In genomic region chr5:120471538-120471937, GRCm38 (mm10) we compare ENCODE assay signal across 27 mouse cellular contexts. TPM values are rescaled to one million over a fixed set of nuclear protein-coding genes. Genes with fewer than 3 reads are reported as not detected.
DNase-seq lines count a peak whose midpoint lies in the region; ATAC-seq lines count a peak whose summit lies in the region.
"Had no signal": no experiment of that assay in that cellular context is flagged by ENCODE, and none has a peak within 500 bp of the region (broad histone marks: within the 10 kb centered on the region; RNA-seq: fewer than 3 reads in every experiment).

No protein-coding gene starts in this region.

- peak; percentile 22 for DNase-seq in kidney, adult 18-20 months
- DNase-seq in kidney, postnatal 14 days: no peak
- DNase-seq in liver: no peak
- DNase-seq in kidney, postnatal 36 days: peak; percentile 28 to 70
- DNase-seq in heart, adult 8-10 months (ENCODE audit: low spot score): no peak
- DNase-seq in gastrocnemius, adult 18-20 months (ENCODE audit: low spot score): no peak
- no peak for DNase-seq in spleen, adult 12 weeks (ENCODE audit: low spot score)
- DNase-seq: adrenal gland, postnatal 14 days; cerebellum, adult 8-10 months; gastrocnemius, postnatal 14 days; heart, adult 11 months; heart, postnatal 10 days; lung, embryonic 14.5 days; thymus, adult 2 months had no signal

- ATAC-seq in liver, embryonic 16.5 days (ENCODE audit: low read depth): peak; percentile 75
- ATAC-seq: forebrain, embryonic 15.5 days; hindbrain, embryonic 16.5 days; midbrain, embryonic 13.5 days had no signal

- no peak overlapping the region for H3K4me2 ChIP-seq in liver, embryonic 16.5 days (ENCODE audit: low read depth, low read length)
- H3K4me2 ChIP-seq: embryonic facial prominence, embryonic 15.5 days; forebrain, embryonic 15.5 days; heart, embryonic 12.5 days; lung, embryonic 14.5 days; midbrain, embryonic 13.5 days had no signal

- no peak overlapping the region for H3K9ac ChIP-seq in liver, embryonic 16.5 days (ENCODE audit: low read depth, low read length)
- H3K9ac ChIP-seq: embryonic facial prominence, embryonic 15.5 days; forebrain, embryonic 15.5 days; heart, embryonic 12.5 days; lung, embryonic 14.5 days; midbrain, embryonic 13.5 days had no signal

- no peak overlapping the region for H3K27ac ChIP-seq in liver, embryonic 16.5 days (ENCODE audit: low read length)
- H3K27ac ChIP-seq: embryonic facial prominence, embryonic 15.5 days; forebrain, embryonic 15.5 days; hindbrain, embryonic 10.5 days; midbrain, embryonic 13.5 days had no signal

- no peaks in the 10 kb centered on the region for H3K27me3 ChIP-seq in liver, embryonic 16.5 days (ENCODE audit: control insufficient read depth, insufficient read depth, low read depth, low read length)
- H3K27me3 ChIP-seq: forebrain, embryonic 15.5 days had no signal

- no peaks in the 10 kb centered on the region for H3K9me3 ChIP-seq in liver, embryonic 16.5 days (replicated peaks; ENCODE audit: control insufficient read depth, low read length)
- H3K9me3 ChIP-seq: embryonic facial prominence, embryonic 15.5 days; forebrain, embryonic 15.5 days; heart, embryonic 12.5 days; hindbrain, embryonic 10.5 days; midbrain, embryonic 13.5 days had no signal

- WGBS in liver, embryonic 16.5 days (ENCODE audit: insufficient replicate concordance): 22% methylated on average over 4 of the region's 4 CpGs

- no peak overlapping the region for H3K4me3 ChIP-seq in liver, embryonic 16.5 days (ENCODE audit: low read depth, low read length)
- H3K4me3 ChIP-seq: embryonic facial prominence, embryonic 15.5 days; forebrain, embryonic 15.5 days; heart, embryonic 12.5 days; hindbrain, embryonic 10.5 days; midbrain, embryonic 13.5 days had no signal

- H3K4me1 ChIP-seq in liver, embryonic 16.5 days (ENCODE audit: control insufficient read depth, low read depth, low read length): no peaks in the 10 kb centered on the region; the same call in 1 of the 2 replicates
- H3K4me1 ChIP-seq: embryonic facial prominence, embryonic 15.5 days; forebrain, embryonic 15.5 days had no signal

- H3K36me3 ChIP-seq in liver, embryonic 16.5 days (ENCODE audit: control insufficient read depth, insufficient read depth): no peaks in the 10 kb centered on the region
- H3K36me3 ChIP-seq: embryonic facial prominence, embryonic 15.5 days; forebrain, embryonic 15.5 days; heart, embryonic 12.5 days; hindbrain, embryonic 10.5 days; midbrain, embryonic 13.5 days had no signal

RNA-seq across cellular contexts. Expression of gene Sdsl, which starts 1.1 kb away (rescaled TPM):
- polyA plus RNA-seq in liver, embryonic 16.5 days (2015; fragmentation: Nextera tagmentation; extraction: Ambion mirVana): 6.5 and 8.2 TPM in 2 replicates
- total RNA-seq in heart, adult 8-10 months (2022): 10 to 100 TPM in 1 of 4 experiments, 1 to 10 TPM in 3; 8.6 to 11.4 (median 9.5) TPM
- under 1 TPM in 1 of 2 experiments, not detected in 1; 0.41 TPM for total RNA-seq in gastrocnemius, adult 18-20 months (2021)
- total RNA-seq: monocyte, adult 5-6 weeks; neutrophil, adult 5-6 weeks had no signal

RNA-seq across cellular contexts. Expression of gene Sds, which starts 4.8 kb away (rescaled TPM):
- polyA plus RNA-seq in liver, embryonic 16.5 days (2015; fragmentation: Nextera tagmentation; extraction: Ambion mirVana): 3.2 and 4.3 TPM in 2 replicates
- 1 to 10 TPM; 1.4 to 4.9 (median 1.7) TPM for total RNA-seq in heart, adult 8-10 months (2022)
- under 1 TPM in 1 of 2 experiments, not detected in 1; 0.69 TPM for total RNA-seq in gastrocnemius, adult 18-20 months (2021)
- total RNA-seq: common myeloid progenitor, adult 5-6 weeks; gastrocnemius, postnatal 14 days; heart, postnatal 10 days; left cerebral cortex, postnatal 14 days; megakaryocyte, adult 5-6 weeks; monocyte, adult 5-6 weeks; neutrophil, adult 5-6 weeks had no signal
- polyA plus RNA-seq: embryonic facial prominence, embryonic 15.5 days; forebrain, embryonic 15.5 days; heart, embryonic 12.5 days; hindbrain, embryonic 10.5 days; lung, embryonic 14.5 days; spleen, adult 2 months had no signal

RNA-seq across cellular contexts. Expression of gene Plbd2, which starts 31.9 kb away (rescaled TPM):
- polyA plus RNA-seq in liver, embryonic 16.5 days (2015; fragmentation: Nextera tagmentation; extraction: Ambion mirVana): 16.7 and 19.0 TPM in 2 replicates
- 10 to 100 TPM; 46.7 to 54.2 (median 49.5) TPM for total RNA-seq in heart, adult 8-10 months (2022)
- 10 to 100 TPM; 46.9 to 52.2 TPM for total RNA-seq in gastrocnemius, adult 18-20 months (2021)

RNA-seq across cellular contexts. Expression of gene Slc8b1, which starts 39.4 kb away (rescaled TPM):
- 9.2 TPM in 2 replicates for polyA plus RNA-seq in liver, embryonic 16.5 days (2015; fragmentation: Nextera tagmentation; extraction: Ambion mirVana)
- 10 to 100 TPM in 2 of 4 experiments, 1 to 10 TPM in 2; 8.2 to 12.4 (median 10.0) TPM for total RNA-seq in heart, adult 8-10 months (2022)
- 1 to 10 TPM; 8.5 to 8.6 TPM for total RNA-seq in gastrocnemius, adult 18-20 months (2021)

RNA-seq across cellular contexts. Expression of gene Lhx5, which starts 40.0 kb away (rescaled TPM):
- not detected in 2 replicates for polyA plus RNA-seq in liver, embryonic 16.5 days (2015; fragmentation: Nextera tagmentation; extraction: Ambion mirVana)
- total RNA-seq in heart, adult 8-10 months (2022): not detected
- total RNA-seq in gastrocnemius, adult 18-20 months (2021): not detected
- total RNA-seq: adrenal gland, postnatal 14 days; common myeloid progenitor, adult 5-6 weeks; gastrocnemius, postnatal 14 days; heart, postnatal 10 days; megakaryocyte, adult 5-6 weeks; monocyte, adult 5-6 weeks; neutrophil, adult 5-6 weeks had no signal
- polyA plus RNA-seq: lung, embryonic 14.5 days; spleen, adult 2 months had no signal

Comparison
In these comparisons a context has a peak if more than half of its experiments do, and no peak if none do; other contexts are left out.
1. DNase-seq: peak in kidney, adult 18-20 months (single experiment) and kidney, postnatal 36 days (2 of 2); none in kidney, postnatal 14 days (single experiment), liver (single experiment), heart, adult 8-10 months (single experiment), gastrocnemius, adult 18-20 months (single experiment) and spleen, adult 12 weeks (single experiment).
2. RNA of gene Sdsl, which starts 1.1 kb away (total RNA-seq): 8.6 to 11.4 TPM in heart, adult 8-10 months; 0.41 TPM in gastrocnemius, adult 18-20 months; every median in the first group is over 4 times any median in the second.